ENCODE assay signal across 8 mouse cellular contexts in genomic region chr6:108448016-108448735, GRCm38 (mm10).
DNase-seq lines count a peak whose midpoint lies in the region; ATAC-seq and TF ChIP-seq lines count a peak whose summit lies in the region.

No protein-coding gene starts in this region.

- H3K27me3 ChIP-seq in kidney, embryonic 16.5 days (ENCODE audit: insufficient read depth, low read length) = no peaks in the 10 kb centered on the region
- H3K27me3 ChIP-seq in stomach, postnatal 0 days (ENCODE audit: control insufficient read depth, insufficient read depth, low read length) = no peaks in the 10 kb centered on the region

- no peak overlapping the region for H3K4me2 ChIP-seq in kidney, embryonic 16.5 days (replicated peaks; ENCODE audit: low read depth, low read length)
- H3K4me2 ChIP-seq in stomach, postnatal 0 days (replicated peaks; ENCODE audit: low read depth) = no peak overlapping the region

- ATAC-seq in kidney, embryonic 16.5 days (ENCODE audit: low FRiP score, low TSS enrichment) = peak; percentile 16; the same call in 1 of the 2 replicates
- peak; percentile 79 for ATAC-seq in stomach, postnatal 0 days (ENCODE audit: low FRiP score, low TSS enrichment)
- no peak for ATAC-seq in erythroblast, adult 5-6 weeks (replicated peaks; ENCODE audit: low FRiP score, poor library complexity, severe bottlenecking)
- ATAC-seq in frontal cortex, adult (ENCODE audit: low TSS enrichment) = no peak

- no peak for TF ChIP-seq POLR2A in embryonic fibroblast, embryonic 13.5 days (IDR thresholded peaks at IDR 0.05; ENCODE audit: low read depth, low read length)

- no peaks in the 10 kb centered on the region for H3K9me3 ChIP-seq in kidney, embryonic 16.5 days (ENCODE audit: low read length)
- no peaks in the 10 kb centered on the region for H3K9me3 ChIP-seq in stomach, postnatal 0 days (ENCODE audit: control insufficient read depth, low read length)

- 0 out of 2 replicates have a peak overlapping the region, but pooled peaks have one; percentile 11 for H3K9ac ChIP-seq in kidney, embryonic 16.5 days (replicated peaks; ENCODE audit: low read length)
- H3K9ac ChIP-seq in stomach, postnatal 0 days (ENCODE audit: low read length) = no peak overlapping the region

- DNase-seq in right cerebral cortex, adult 18-20 months = peak; percentile 32
- no peak for DNase-seq in right cerebral cortex, postnatal 10 days (ENCODE audit: low spot score in 2 of 2)
- DNase-seq in stomach, postnatal 0 days (ENCODE audit: low spot score) = peak; percentile 46
- DNase-seq in embryo, embryonic 10 days (ENCODE audit: low spot score) = no peak

- H3K4me3 ChIP-seq in embryonic fibroblast, embryonic 13.5 days (ENCODE audit: insufficient read depth, low read length) = no peak overlapping the region
- no peak overlapping the region for H3K4me3 ChIP-seq in kidney, embryonic 16.5 days (ENCODE audit: low read length)
- H3K4me3 ChIP-seq in stomach, postnatal 0 days (ENCODE audit: low read depth, low read length) = no peak overlapping the region

- peaks cover 3% of the 10 kb centered on the region; the same call in 1 of the 2 replicates for H3K36me3 ChIP-seq in kidney, embryonic 16.5 days (ENCODE audit: insufficient read depth, low read length)
- H3K36me3 ChIP-seq in stomach, postnatal 0 days (ENCODE audit: control insufficient read depth, insufficient read depth, low read length) = no peaks in the 10 kb centered on the region

- TF ChIP-seq EP300 in stomach, postnatal 0 days (optimal IDR thresholded peaks at IDR 0.05) = no peak

- WGBS in kidney, embryonic 16.5 days = 31% methylated on average over 11 of the region's 11 CpGs
- WGBS in stomach, postnatal 0 days = 41% methylated on average over 11 of the region's 11 CpGs

- TF ChIP-seq CTCF in embryonic fibroblast, embryonic 13.5 days (IDR thresholded peaks at IDR 0.05; ENCODE audit: borderline replicate concordance, insufficient read depth, low read length) = no peak
- no peak for TF ChIP-seq CTCF in stomach, postnatal 0 days (IDR thresholded peaks at IDR 0.05; ENCODE audit: low read depth)

- peaks cover 25% of the 10 kb centered on the region for H3K4me1 ChIP-seq in embryonic fibroblast, embryonic 13.5 days (ENCODE audit: control insufficient read depth, insufficient read depth, low read length)
- peaks cover 33% of the 10 kb centered on the region for H3K4me1 ChIP-seq in kidney, embryonic 16.5 days (ENCODE audit: insufficient read depth, low read length)
- H3K4me1 ChIP-seq in stomach, postnatal 0 days (replicated peaks; ENCODE audit: control insufficient read depth, insufficient read depth) = peaks cover 3% of the 10 kb centered on the region; the same call in 1 of the 2 replicates

- H3K27ac ChIP-seq in embryonic fibroblast, embryonic 13.5 days (ENCODE audit: insufficient read depth, low read length) = peak overlapping the region; percentile 71
- peak overlapping the region; percentile 67 for H3K27ac ChIP-seq in kidney, embryonic 16.5 days (ENCODE audit: low read length)
- peak overlapping the region; percentile 82 for H3K27ac ChIP-seq in stomach, postnatal 0 days (replicated peaks)

Comparison
In these comparisons a context has a peak if more than half of its experiments do, and no peak if none do; other contexts are left out.
1. DNase-seq: peak in right cerebral cortex, adult 18-20 months (single experiment) and stomach, postnatal 0 days (single experiment); none in right cerebral cortex, postnatal 10 days (0 of 2) and embryo, embryonic 10 days (single experiment).
2. ATAC-seq: peak in kidney, embryonic 16.5 days (single experiment) and stomach, postnatal 0 days (single experiment); none in erythroblast, adult 5-6 weeks (single experiment) and frontal cortex, adult (single experiment).
3. Peak in every context shown above with its lines, with median percentiles within 50 percentile points of each other: H3K27ac ChIP-seq.